Mouse (Mus musculus) layer of hippocampus, adult 11-12 months (tissue): ENCODE data around the gene Serinc5.
"Not testable (repeated sequence)": the region's sequence is repeated elsewhere in the genome, so short reads cannot be mapped to it uniquely, and the experiment has no call there.

Source experiments
- DNase-seq: peaks from one replicate; pipeline ENCODE4 v3.0.0; 2022; ENCODE audit warnings: low spot score

Gene Serinc5

GRCm38 (mm10) chr13:92610311-92611221, at the start of gene Serinc5:
Gene Serinc5, plus strand, starts transcription at chr13:92611091.
- peak; percentile 97 for DNase-seq

GRCm38 (mm10) chr13:92576072-92576471, 34.8 kb upstream of the Serinc5 start, which contains the start of gene Spz1:
Gene Spz1, minus strand, starts transcription at chr13:92576172.
- DNase-seq = no peak

- DNase-seq = no peak
Measured at GRCm38 (mm10) chr13:92576688-92577087, 34.2 kb upstream of the Serinc5 start.

GRCm38 (mm10) chr13:92578210-92578609, 32.7 kb upstream of the Serinc5 start:
- DNase-seq = no peak

GRCm38 (mm10) chr13:92580220-92581043, 30.5 kb upstream of the Serinc5 start:
- DNase-seq = peak; percentile 78

- DNase-seq = no peak
Measured at GRCm38 (mm10) chr13:92584094-92584717, 26.7 kb upstream of the Serinc5 start.

- no peak for DNase-seq
Measured at GRCm38 (mm10) chr13:92588704-92589103, 22.2 kb upstream of the Serinc5 start.

- no peak for DNase-seq
Measured at GRCm38 (mm10) chr13:92589255-92589654, 21.6 kb upstream of the Serinc5 start.

- DNase-seq = no peak
Measured at GRCm38 (mm10) chr13:92591225-92591624, 19.7 kb upstream of the Serinc5 start.

- DNase-seq = no peak
Measured at GRCm38 (mm10) chr13:92592268-92592785, 18.6 kb upstream of the Serinc5 start.

GRCm38 (mm10) chr13:92592786-92593635, 17.9 kb upstream of the Serinc5 start:
- DNase-seq = no peak

- no peak for DNase-seq
Measured at GRCm38 (mm10) chr13:92593731-92594396, 17.0 kb upstream of the Serinc5 start.

GRCm38 (mm10) chr13:92594481-92594880, 16.4 kb upstream of the Serinc5 start:
- DNase-seq = no peak

GRCm38 (mm10) chr13:92594907-92595306, 16.0 kb upstream of the Serinc5 start:
- no peak for DNase-seq

GRCm38 (mm10) chr13:92595424-92595823, 15.5 kb upstream of the Serinc5 start:
- DNase-seq = no peak

GRCm38 (mm10) chr13:92605306-92605705, 5.6 kb upstream of the Serinc5 start:
- DNase-seq = not testable (repeated sequence)

GRCm38 (mm10) chr13:92609486-92610310, 1.2 kb upstream of the Serinc5 start:
- no peak for DNase-seq

GRCm38 (mm10) chr13:92611254-92611784, 428 bp downstream of the Serinc5 start:
- peak; percentile 45 for DNase-seq

- DNase-seq = peak; percentile 3
Measured at GRCm38 (mm10) chr13:92611917-92612316, 1.0 kb downstream of the Serinc5 start.
